Mouse (Mus musculus) ovary, adult 10 weeks (tissue): ENCODE data around the gene Kpna6. TPM values are rescaled to one million over a fixed set of nuclear protein-coding genes. Genes with fewer than 3 reads are reported as not detected.

ENCODE experiments used
- polyA plus RNA-seq: library from polyadenylated mRNA; stranded (reverse); fragments of 350-450 nt; fragmentation: Illumina TruSeq; extraction: RNeasy Lipid Tissue Mini Kit (QIAGEN cat#74804); gene quantifications from one replicate; pipeline ENCODE4 v1.2.3, GENCODE M21; 2014

The Kpna6 gene
- 60.3 TPM for polyA plus RNA-seq

DNA sequence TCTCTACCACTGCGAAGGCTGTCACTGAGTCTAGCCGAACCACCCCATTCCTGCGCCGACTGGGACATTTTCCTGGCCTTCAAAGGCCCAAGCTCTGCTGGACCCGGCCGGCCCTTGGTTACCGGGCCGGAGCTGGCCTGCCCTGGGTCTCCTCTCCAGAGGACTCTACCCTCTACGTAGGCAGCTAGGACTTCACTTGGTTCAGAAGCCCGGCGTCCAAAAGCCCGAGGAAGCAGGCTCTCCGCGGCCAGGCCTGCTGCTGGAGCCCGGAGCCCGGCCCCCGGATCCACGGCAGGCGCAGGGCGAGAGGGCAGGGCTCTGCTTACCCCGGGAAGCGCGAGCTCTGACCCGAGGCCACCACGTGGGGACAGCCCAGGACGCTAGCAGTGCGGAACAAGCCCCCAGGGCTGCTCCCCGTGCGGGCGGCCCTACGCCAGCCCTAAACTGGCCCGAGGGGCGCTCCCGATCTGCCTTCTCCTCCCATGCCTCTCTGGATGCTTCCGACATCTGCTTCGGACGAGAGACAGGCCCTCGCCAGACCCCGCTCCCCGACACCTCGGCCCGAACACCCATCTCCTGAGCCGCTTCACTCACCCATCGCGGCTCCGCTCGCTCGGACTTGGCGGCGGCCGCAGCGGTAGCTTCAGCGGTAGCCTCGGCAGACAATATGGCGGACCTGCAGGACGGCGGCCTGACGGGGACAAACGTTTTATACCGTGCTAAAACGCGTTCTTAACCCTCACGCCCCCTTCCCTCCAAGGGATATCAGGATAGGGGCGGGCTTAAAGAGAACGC, at the start of gene Kpna6:
Gene Kpna6, minus strand, starts transcription at position 685 of the 795 bp plus-strand sequence.

DNA sequence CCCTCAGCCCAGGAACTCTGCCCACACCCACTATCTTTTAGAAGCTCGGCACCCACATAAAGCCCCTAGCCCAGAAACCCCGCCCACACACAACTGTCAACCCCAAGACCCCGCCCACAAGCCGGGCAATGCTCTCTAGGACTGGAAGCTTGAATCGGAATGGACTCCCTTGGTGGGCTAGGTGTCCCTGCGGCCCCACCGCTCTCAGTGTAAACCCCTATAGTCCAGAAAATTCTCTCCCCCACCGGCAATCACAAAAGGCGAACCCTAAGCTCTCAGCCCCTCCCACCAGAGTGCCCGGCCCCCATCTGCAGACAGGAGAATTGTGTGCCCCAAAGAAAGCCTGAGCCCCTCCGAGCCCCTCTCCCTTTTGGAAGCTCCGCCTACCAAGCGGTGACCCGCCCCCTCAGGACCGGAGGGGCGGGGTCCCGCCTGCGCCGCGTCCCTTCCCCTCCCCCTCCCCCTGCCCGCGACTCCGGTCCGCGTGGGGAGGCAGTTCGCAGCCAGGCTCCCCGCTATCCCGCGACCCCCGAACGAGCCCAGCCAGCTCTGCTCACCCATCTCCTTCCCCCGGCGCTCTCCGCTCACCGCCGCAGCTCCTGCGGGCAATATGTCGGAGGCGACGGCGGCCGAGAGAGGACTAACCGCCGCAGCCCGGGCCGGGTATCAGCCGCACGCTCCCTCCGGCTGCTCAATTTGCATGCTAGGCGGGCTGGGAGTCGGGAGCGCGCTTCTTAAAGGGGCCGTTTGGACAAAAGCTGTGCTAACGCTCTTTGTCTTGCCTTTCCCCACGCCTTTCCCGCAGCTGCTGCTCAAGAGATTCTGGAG, 23.8 kb upstream of the Kpna6 start, which contains the start of gene Tmem39b:
Gene Tmem39b, minus strand, starts transcription at position 681 of the 828 bp plus-strand sequence.

DNA sequence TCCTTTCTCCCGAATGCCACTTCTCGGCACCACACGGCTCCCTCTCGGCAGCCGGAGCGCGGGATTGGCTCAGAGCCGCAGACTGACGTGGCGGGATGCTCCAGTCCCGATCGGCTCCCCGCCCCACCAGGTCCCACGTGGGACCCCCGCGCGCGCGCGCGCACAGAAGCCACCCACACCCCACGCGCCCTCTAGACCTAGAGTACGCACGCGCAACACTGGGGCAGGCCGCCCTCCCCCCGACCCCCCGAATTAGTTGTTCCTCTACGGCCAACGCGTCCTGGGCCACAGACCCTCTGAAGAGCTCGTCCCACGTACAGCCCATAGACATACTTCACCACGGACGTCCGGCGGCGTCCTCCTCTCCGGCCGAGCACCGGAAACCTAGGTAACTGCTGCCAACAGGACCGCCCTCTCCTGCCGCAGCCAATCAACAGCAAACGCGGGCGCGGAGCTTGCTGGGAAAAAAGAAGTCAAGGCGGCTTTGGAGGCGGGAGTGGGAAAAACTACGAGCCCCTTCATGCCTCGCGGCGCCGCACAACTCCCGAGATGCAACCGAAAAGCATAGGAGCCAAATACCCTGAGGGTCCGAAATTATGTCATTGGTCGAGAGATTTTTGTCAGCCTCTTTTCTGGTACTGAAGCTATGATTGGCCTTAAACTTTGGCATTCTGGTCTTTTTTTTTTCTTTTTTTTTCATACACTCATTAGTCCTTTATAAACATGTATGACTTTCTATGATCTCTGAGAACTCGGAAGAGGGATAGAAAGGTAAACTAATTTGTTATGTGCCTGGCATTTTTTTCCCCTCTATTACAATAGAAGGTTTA, 31.7 kb downstream of the Kpna6 start, which contains the start of gene Txlna:
Gene Txlna, minus strand, starts transcription at position 428 of the 830 bp plus-strand sequence.

DNA sequence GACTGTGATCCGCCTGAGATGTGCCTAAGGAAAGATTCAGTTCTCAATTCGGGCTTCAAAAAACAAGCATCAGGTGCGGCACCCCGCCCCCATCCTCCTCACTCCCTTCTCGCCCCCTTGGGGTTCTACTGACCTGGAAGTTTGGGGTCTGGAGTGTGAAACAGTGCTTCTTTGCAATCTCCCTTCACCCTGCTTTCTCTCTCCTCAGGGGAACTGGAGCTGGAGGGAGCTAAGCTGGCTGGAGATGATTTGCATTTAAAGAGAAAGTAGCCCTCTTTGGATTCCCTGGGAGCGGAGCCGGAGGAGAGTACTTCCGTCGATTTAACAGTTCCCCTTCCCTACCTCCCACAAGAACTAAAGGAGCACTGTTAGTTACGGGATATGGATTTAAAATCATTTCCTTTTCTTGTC, 48.9 kb downstream of the Kpna6 start, which contains the start of gene Ccdc28b:
Gene Ccdc28b, minus strand, starts transcription at position 267 of the 411 bp plus-strand sequence.

DNA sequence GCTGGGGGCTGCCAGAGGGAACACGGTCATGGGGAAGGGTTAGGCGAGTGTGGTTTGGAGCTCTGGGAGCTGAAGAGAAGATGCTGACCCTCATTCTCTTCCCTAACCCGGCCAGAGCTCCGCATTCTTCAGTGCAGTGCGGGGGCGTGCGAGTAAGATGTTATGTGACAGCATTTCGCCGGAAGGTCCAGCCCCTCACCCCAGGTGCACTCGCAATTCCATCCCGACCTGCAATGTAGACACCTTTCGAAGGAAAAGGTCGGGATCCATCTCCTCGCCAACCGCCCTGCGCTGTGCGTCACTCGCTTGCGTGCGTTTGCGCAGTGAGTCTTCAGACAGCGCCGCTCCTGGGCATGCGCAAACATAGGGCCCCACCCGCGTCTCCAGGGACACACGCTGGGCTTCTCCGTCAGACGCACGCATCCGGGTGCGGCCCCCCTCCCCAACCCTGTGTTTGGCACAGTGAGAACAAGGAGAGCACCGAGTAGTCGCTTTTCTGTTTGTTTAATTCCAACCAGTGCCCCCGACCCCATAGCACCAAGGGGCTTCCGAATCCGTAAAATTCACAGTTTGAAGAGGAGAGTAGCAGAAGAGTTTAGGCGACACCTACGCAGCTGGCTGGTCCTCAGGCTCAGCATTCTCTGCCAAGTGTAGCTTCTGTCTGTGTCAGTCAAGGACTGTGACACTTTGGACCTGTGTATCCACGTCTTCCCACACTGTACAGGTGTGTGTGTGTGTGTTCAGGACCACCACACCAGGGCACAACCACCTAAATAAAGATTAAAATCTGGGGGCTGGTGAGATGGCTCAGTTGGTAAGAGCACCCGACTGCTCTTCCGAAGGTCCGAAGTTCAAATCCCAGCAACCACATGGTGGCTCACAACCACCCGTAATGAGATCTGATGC, 53.5 kb downstream of the Kpna6 start, which contains the start of gene Iqcc:
Gene Iqcc, minus strand, starts transcription at position 314 of the 906 bp plus-strand sequence.

DNA sequence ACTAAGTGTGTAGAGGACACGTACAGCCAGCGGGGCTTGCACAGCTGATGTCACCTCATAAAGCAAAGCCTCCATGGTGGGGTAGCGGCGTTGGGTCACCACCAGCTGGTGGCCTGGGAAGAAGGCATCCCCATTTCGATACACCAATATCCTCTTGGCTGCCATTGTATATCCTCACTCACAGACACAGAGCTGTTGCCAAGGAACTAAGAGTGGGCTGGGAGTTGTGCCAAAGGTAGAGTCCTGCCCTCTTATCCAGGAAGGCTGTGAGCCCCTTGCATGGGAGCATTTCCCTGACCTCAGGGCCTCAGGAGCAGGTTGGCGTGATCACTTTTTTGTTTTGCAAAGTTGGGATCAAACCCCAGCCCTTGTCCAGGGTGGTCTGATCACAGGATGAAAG, 58.5 kb downstream of the Kpna6 start, which contains the start of gene Dcdc2b:
Gene Dcdc2b, minus strand, starts transcription at position 165 of the 400 bp plus-strand sequence.

DNA sequence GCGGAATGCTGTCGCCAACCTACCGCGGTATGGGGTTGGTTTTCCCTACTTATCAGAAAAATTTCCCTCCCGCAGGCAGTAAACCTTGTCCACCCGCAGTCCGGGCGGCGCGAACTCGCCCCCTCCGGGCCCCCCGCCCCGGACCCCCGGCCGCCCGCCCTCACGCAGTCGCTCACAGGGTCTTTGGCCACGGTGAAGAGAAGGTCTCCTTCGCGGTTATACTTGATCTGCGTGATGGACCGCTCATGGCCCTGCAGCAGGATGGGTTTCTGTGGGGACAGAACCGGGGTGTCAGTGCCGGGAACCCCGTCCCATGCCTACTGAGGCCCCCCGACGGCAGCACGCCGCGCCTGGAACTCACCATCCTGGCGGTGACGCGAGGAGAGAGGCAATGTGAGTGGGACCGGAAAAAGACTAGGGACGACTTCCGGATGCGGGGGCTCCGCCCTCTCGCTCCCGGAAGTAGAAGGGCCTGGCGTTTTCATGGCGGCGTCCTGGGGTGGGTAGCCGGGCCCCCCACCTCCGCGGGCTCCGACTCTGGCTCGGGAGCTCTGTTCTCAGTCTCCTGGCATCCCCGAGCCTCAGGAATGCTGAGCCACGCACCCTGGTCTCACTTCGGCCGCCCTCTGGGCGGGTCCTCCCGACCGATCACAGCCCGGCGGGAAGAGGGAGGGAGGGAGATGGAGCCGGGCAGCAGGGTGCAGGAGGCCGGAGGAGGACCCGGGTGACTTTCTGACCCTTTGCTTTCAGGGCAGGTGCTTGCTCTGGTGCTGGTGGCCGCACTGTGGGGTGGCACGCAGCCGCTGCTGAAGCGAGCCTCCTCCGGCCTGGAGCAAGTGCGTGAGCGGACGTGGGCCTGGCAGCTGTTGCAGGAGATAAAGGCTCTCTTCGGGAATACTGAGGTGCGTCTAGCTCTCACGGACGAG, 72.1 kb downstream of the Kpna6 start, which contains the start of the genes Eif3i and Tmem234:
Gene Eif3i, minus strand, starts transcription at position 416 of the 926 bp plus-strand sequence.
Gene Tmem234, plus strand, starts transcription at position 436 of the 926 bp plus-strand sequence.

Other genes starting within 250 kb of the Kpna6 start
- gene Zbtb8b, start 231.9 kb downstream of the Kpna6 start, polyA plus RNA-seq = 18.5 TPM
- 8.4 TPM for gene Bsdc1, start 211.2 kb downstream of the Kpna6 start, polyA plus RNA-seq
- gene Tssk3, start 181.7 kb downstream of the Kpna6 start, polyA plus RNA-seq = not detected
- gene Fam229a, start 181.6 kb downstream of the Kpna6 start, polyA plus RNA-seq = not detected
- gene Marcksl1, start 159.2 kb downstream of the Kpna6 start, polyA plus RNA-seq = 220 TPM
- 51.0 TPM for gene Hdac1, start 130.1 kb downstream of the Kpna6 start, polyA plus RNA-seq
- gene Lck, start 99.1 kb downstream of the Kpna6 start, polyA plus RNA-seq = 0.66 TPM
- 0.94 TPM for gene Fam167b, start 94.2 kb downstream of the Kpna6 start, polyA plus RNA-seq
- 20.0 TPM for gene Eif3i, start 72.1 kb downstream of the Kpna6 start, polyA plus RNA-seq
- gene Tmem234, start 72.1 kb downstream of the Kpna6 start, polyA plus RNA-seq = 29.8 TPM
- not detected for gene Dcdc2b, start 58.5 kb downstream of the Kpna6 start, polyA plus RNA-seq
- 4.9 TPM for gene Iqcc, start 53.7 kb downstream of the Kpna6 start, polyA plus RNA-seq
- 4.1 TPM for gene Ccdc28b, start 48.8 kb downstream of the Kpna6 start, polyA plus RNA-seq
- 20.1 TPM for gene Txlna, start 31.7 kb downstream of the Kpna6 start, polyA plus RNA-seq
- gene Tmem39b, start 24.1 kb upstream of the Kpna6 start, polyA plus RNA-seq = 0.43 TPM
- gene Khdrbs1, start 69.5 kb upstream of the Kpna6 start, polyA plus RNA-seq = 354 TPM
- 2,436 TPM for gene Ptp4a2, start 138.5 kb upstream of the Kpna6 start, polyA plus RNA-seq